Mouse (Mus musculus): ENCODE results near the gene Samd13. TPM values are rescaled to one million over a fixed set of nuclear protein-coding genes. Genes with fewer than 3 reads are reported as not detected.

Samd13 gene
- polyA plus RNA-seq (2015; fragmentation: Illumina TruSeq; extraction: RNeasy Lipid Tissue Mini Kit (QIAGEN cat#74804); ENCODE audit: low read depth, low replicate concordance): 0.45 TPM

DNA sequence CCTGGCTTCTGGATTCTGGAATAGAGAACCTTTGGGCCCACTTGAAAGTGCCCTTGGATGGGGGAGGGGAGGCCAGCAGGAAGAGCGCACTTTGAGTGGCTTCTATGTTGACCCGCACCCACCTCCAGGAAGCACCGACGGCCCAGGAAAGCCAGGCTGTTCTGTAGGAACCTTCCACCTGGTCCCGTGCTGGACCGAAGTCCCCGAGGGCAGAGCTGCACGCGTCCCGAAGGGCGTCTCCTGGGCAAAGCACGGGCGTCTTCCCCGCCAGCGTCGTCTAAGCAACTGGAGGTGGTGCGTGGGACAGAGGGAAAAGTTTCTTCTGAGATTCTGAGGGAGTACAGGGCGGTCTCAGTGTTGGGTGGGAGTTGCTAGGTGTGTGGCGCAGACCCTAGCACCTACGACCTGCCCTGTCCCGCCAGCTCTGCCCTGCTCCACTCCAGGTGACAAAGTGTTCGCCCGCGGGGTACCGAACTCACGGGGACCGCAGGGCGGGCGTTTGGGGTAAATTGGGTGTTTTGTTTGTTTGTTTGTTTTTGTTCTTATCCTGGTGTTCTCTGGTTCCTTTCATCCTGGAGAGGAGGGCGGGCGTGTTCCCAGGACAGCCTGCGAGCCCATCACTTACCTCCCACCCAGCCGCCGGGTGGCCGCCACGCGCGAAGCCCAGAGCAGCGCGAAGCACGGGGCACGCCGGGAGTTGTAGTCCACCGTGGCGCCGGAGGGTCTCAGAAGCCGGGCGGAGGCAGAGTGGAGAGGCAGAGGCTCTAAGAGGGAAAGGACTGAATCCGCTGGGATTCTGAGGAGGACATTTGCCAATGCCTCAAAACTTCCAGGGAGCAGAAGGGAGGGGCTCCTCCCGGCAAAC lies at the start of gene Samd13:
TSS of gene Samd13 (minus strand) at position 782 of the 865 bp plus-strand sequence.

DNA sequence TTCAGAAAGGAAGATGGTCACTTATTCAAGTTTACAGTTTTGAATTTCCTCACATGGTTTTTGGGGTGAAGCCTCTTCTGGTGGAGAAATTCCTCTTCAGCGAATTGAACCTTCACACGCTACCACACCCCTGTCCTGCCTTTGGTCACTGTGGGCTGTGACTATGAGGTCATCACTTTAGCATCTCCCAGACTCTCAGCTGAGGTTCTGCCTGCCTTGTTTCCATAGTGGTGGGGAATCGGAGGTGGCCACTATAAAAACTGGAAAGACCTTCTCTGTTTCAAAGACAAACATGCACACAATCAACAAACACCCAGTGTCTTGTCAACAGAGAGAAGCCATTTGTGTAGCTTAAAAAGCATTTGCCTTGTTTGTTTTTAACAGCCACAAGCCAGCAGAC lies 34.2 kb downstream of the Samd13 start, which contains the start of gene 4930503B20Rik:
TSS of gene 4930503B20Rik (minus strand) at position 101 of the 400 bp plus-strand sequence.

DNA sequence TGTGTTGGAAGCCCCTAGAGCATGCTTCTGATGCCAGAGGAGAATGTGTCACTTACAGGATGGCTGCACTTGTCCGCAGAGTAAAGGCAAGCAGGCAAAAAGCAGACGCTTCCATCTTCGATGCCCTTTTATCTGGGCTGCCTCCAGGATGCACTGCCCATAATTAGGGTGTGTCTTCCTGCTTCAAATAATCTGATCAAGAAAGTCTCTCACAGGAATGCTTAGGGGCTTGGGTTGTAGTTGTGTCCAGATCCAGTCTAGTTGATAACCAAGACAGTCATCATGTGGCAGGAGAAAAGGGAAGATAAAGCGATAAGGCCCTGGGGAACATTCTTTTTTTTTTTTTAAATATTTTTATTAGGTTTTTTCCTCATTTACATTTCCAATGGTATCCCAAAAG lies 69.9 kb downstream of the Samd13 start, which contains the start of gene Dnase2b:
TSS of gene Dnase2b (minus strand) at position 101 of the 400 bp plus-strand sequence.

Other genes starting within 250 kb of the Samd13 start
- gene Ctbs, start 235.8 kb downstream of the Samd13 start, polyA plus RNA-seq (2015; fragmentation: Illumina TruSeq; extraction: RNeasy Lipid Tissue Mini Kit (QIAGEN cat#74804); ENCODE audit: low read depth, low replicate concordance): 9.6 TPM
- gene Spata1, start 185.8 kb downstream of the Samd13 start, polyA plus RNA-seq (2015; fragmentation: Illumina TruSeq; extraction: RNeasy Lipid Tissue Mini Kit (QIAGEN cat#74804); ENCODE audit: low read depth, low replicate concordance): 3.6 TPM
- gene Gng5, start 185.8 kb downstream of the Samd13 start, polyA plus RNA-seq (2015; fragmentation: Illumina TruSeq; extraction: RNeasy Lipid Tissue Mini Kit (QIAGEN cat#74804); ENCODE audit: low read depth, low replicate concordance): 115 TPM
- gene Rpf1, start 164.2 kb downstream of the Samd13 start, polyA plus RNA-seq (2015; fragmentation: Illumina TruSeq; extraction: RNeasy Lipid Tissue Mini Kit (QIAGEN cat#74804); ENCODE audit: low read depth, low replicate concordance): 20.7 TPM
- 1.2 TPM for gene Uox, start 115.2 kb downstream of the Samd13 start, polyA plus RNA-seq (2015; fragmentation: Illumina TruSeq; extraction: RNeasy Lipid Tissue Mini Kit (QIAGEN cat#74804); ENCODE audit: low read depth, low replicate concordance)
- gene Dnase2b, start 70.0 kb downstream of the Samd13 start, polyA plus RNA-seq (2015; fragmentation: Illumina TruSeq; extraction: RNeasy Lipid Tissue Mini Kit (QIAGEN cat#74804); ENCODE audit: low read depth, low replicate concordance): 0.16 TPM
- gene 4930503B20Rik, start 34.3 kb downstream of the Samd13 start, polyA plus RNA-seq (2015; fragmentation: Illumina TruSeq; extraction: RNeasy Lipid Tissue Mini Kit (QIAGEN cat#74804); ENCODE audit: low read depth, low replicate concordance): not detected
- gene Prkacb, start 127.4 kb upstream of the Samd13 start, polyA plus RNA-seq (2015; fragmentation: Illumina TruSeq; extraction: RNeasy Lipid Tissue Mini Kit (QIAGEN cat#74804); ENCODE audit: low read depth, low replicate concordance): 312 TPM
- 126 TPM for gene Ttll7, start 166.8 kb upstream of the Samd13 start, polyA plus RNA-seq (2015; fragmentation: Illumina TruSeq; extraction: RNeasy Lipid Tissue Mini Kit (QIAGEN cat#74804); ENCODE audit: low read depth, low replicate concordance)

Measured in brain, adult 10 weeks (tissue).